Mouse (Mus musculus) hindbrain, embryonic 11.5 days (tissue): Measurements from ENCODE around the gene Sft2d1. TPM values are rescaled to one million over a fixed set of nuclear protein-coding genes. Genes with fewer than 3 reads are reported as not detected.
"Not testable (repeated sequence)": the region's sequence is repeated elsewhere in the genome, so short reads cannot be mapped to it uniquely, and the experiment has no call there.

ENCODE experiments used
- ATAC-seq: fragments of 200-750 bp; cut with Nextera tagmentation; 2 replicates; pipeline ENCODE4 v1.8.0; 2017; ENCODE audit warnings: mild to moderate bottlenecking, moderate TSS enrichment, moderate library complexity; ENCODE audit not compliant: low FRiP score
- DNase-seq: peaks from one replicate; pipeline ENCODE4 v3.0.0-alpha.2; 2015; ENCODE audit warnings: low spot score
- H3K27ac ChIP-seq: fragments of 300-500 bp; sonication (generic); 2 replicates; pipeline ENCODE4 v1.5.1; 2014; ENCODE audit warnings: mild to moderate bottlenecking, low read depth, low read length
- H3K27me3 ChIP-seq: fragments of 300-500 bp; sonication (generic); 2 replicates; pipeline ENCODE4 v1.6.1; 2014; ENCODE audit warnings: mild to moderate bottlenecking, low read length, moderate library complexity, mixed read lengths; ENCODE audit not compliant: control insufficient read depth, insufficient read depth
- H3K36me3 ChIP-seq: fragments of 300-500 bp; sonication (generic); 2 replicates; pipeline ENCODE4 v1.6.1; 2014; ENCODE audit warnings: mild to moderate bottlenecking, low read length, moderate library complexity, mixed read lengths; ENCODE audit not compliant: control insufficient read depth, insufficient read depth
- H3K4me1 ChIP-seq: fragments of 300-500 bp; sonication (generic); replicated peaks from 2 replicates; pipeline ENCODE4 v1.6.1; 2014; ENCODE audit warnings: low read length, mixed read lengths; ENCODE audit not compliant: control insufficient read depth, insufficient read depth
- H3K4me2 ChIP-seq: fragments of 300-500 bp; sonication (generic); replicated peaks from 2 replicates; pipeline ENCODE4 v1.6.1; 2014; ENCODE audit warnings: mild to moderate bottlenecking, low read depth, low read length
- H3K4me3 ChIP-seq: fragments of 300-500 bp; sonication (generic); 2 replicates; pipeline ENCODE4 v1.5.1; 2014; ENCODE audit warnings: low read depth, low read length
- H3K9ac ChIP-seq: fragments of 300-500 bp; sonication (generic); 2 replicates; pipeline ENCODE4 v1.6.1; 2014; ENCODE audit warnings: low read depth, low read length
- H3K9me3 ChIP-seq: fragments of 300-500 bp; sonication (generic); 2 replicates; pipeline ENCODE4 v1.6.1; 2016; ENCODE audit warnings: low read length; ENCODE audit not compliant: control insufficient read depth
- WGBS: fragments of 180-500 bp; shearing (Covaris S2); extraction: QIAGEN DNeasy Blood & Tissue Kit; methylation state at CpG from one replicate; pipeline ENCODE4 v1.1.7; 2014; 5-methylcytosine and 5-hydroxymethylcytosine counted together
- polyA plus RNA-seq: library from polyadenylated mRNA; unstranded; fragments of >200 nt; fragmentation: Nextera tagmentation; extraction: Ambion mirVana; gene quantifications from 2 replicates; pipeline ENCODE4 v1.2.1, GENCODE M21; 2014

Gene Sft2d1
- polyA plus RNA-seq = 72.5 and 79.6 TPM in 2 replicates

DNA sequence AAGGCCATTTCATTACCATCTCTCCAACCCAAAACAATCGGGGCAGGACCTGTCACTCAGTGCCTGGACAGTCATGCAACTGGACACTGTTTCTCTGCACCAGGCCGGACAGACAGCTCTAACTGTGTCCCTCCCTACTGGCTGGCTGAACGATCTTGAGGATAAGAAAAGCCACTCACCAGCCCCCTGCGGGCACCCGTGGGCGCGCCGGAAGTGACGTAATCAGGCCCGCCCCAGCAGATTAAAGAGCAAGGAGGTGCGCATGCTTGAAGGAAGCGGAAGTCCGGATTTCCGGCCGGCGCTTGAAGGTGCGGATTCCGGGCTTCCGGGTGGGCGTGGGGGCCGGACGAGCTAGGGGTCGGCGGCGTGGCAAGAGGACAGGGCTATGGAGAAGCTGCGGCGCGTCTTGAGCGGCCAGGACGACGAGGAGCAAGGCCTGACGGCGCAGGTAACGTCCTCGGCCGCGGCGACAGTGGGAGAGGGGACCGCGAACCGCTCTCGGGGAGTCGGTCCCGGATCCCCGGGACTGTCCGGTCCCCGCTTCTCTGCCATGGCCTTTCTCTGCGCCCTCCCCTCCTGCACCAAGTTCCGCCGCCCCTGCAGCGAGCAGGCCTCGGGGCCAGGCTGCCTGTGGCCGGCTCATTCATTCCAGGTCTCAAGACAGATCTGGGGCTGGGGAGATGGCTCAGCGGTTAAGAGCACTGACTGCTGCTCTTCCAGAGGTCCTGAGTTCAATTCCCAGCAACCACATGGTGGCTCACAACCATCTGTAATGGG is at the start of gene Sft2d1:
Gene Sft2d1, plus strand, starts transcription at position 265 of the 777 bp plus-strand sequence.
- Histone ChIP-seq H3K36me3 (no peaks in the 10 kb centered on the region), H3K9me3 (no peaks in the 10 kb centered on the region), H3K4me3 (peak within 1 kb of the TSS; percentile 84), H3K27ac (peak within 1 kb of the TSS; percentile 54), H3K27me3 (no peaks in the 10 kb centered on the region), H3K9ac (peak within 1 kb of the TSS; percentile 74), H3K4me2 (peak within 1 kb of the TSS; percentile 42), H3K4me1 (no peaks in the 10 kb centered on the region)
- peak; percentile 96 for ATAC-seq
- peak; percentile 98 for DNase-seq
- under 1% methylated on average over 53 of the region's 54 CpGs for WGBS

DNA sequence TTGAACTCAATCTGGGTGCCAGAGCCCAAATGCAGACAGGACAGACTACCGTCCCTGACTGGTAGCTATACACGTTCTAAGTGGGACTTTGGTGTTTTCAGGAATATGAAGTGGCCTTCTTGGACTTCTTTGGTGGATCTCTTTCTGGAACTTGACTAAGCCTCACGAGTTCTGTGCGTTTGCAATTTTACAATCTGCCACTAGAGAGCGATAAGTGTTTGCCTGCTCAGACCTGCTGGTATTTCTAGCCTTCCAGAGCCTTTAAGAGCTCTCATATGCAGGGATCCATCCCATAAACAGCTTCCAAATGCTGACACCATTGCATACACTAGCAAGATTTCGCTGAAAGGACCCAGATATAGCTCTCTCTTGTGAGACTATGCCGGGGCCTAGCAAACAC is 46.3 kb upstream of the Sft2d1 start:
- H3K4me2 ChIP-seq, ATAC-seq, H3K4me1 ChIP-seq, H3K36me3 ChIP-seq, H3K9ac ChIP-seq, H3K4me3 ChIP-seq, H3K27ac ChIP-seq, H3K27me3 ChIP-seq, H3K9me3 ChIP-seq: not testable (repeated sequence)
- WGBS = 17% methylated on average over 7 of the region's 7 CpGs
- peak; percentile 69 for DNase-seq

DNA sequence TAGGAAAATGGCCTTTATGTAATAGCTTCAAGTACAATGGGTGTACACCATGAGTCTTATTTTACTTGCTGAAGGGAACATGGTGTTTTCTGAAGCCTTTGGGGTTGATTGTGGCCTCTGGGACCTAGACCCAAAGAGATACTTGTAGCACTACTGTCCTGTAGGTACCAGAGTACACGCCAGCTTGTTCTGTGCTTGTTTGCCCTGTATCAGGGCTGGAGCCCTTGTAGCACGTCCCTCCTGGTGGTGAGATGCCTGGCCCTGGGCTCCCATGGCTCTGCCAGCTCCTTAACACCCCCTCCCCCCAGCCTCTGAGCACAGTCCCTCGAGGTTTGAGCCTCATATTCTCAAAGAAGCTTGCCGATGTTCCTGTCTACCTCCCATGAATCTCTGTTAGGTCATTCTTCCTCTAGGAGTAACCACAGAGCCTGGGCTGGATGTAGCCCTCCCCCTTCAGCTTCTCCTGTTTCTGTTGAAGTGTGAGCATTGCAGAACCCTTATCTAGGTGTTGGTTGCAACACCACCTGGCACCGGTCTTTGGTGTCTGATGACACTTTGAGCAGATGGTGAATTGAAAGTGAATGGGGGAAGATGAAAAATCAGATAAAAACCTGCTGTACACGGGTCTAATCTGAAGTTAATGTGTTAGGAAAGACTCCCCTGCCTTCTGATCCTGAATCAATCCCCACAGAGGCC is 38.7 kb upstream of the Sft2d1 start:
- H3K27me3 ChIP-seq = no peaks in the 10 kb centered on the region
- no peaks in the 10 kb centered on the region for H3K9me3 ChIP-seq
- no peak overlapping the region for H3K4me3 ChIP-seq
- no peak overlapping the region for H3K27ac ChIP-seq
- no peak for DNase-seq
- H3K4me2 ChIP-seq = no peak overlapping the region
- no peak overlapping the region for H3K9ac ChIP-seq
- no peaks in the 10 kb centered on the region for H3K4me1 ChIP-seq
- WGBS = 59% methylated on average over 6 of the region's 6 CpGs
- H3K36me3 ChIP-seq = no peaks in the 10 kb centered on the region
- ATAC-seq = no peak

DNA sequence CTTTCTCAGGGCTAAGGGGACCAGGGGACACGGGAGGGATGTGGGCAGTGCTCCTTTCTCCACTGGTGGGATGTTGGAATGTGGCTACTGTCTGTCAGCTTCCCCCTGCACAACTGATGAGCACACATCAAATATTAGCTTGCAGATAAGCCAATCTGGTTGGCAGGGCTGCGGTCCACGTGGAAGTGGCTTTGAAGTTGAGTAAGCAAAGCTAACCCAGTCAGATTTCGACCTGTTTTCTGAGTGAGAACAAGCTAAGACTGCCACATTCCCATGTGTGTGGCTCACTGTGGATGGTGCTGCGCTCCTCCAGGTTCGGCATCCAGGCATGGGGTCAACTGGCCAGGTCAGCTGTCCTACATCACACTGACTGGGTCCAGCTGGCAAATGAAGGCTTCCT is 38.0 kb upstream of the Sft2d1 start:
- Histone ChIP-seq H3K4me1 (no peaks in the 10 kb centered on the region), H3K9me3 (no peaks in the 10 kb centered on the region), H3K4me3 (no peak overlapping the region), H3K9ac (no peak overlapping the region), H3K27me3 (no peaks in the 10 kb centered on the region), H3K36me3 (no peaks in the 10 kb centered on the region), H3K27ac (no peak overlapping the region), H3K4me2 (no peak overlapping the region)
- DNase-seq (no peak), ATAC-seq (no peak)
- WGBS = 83% methylated on average over 6 of the region's 6 CpGs

DNA sequence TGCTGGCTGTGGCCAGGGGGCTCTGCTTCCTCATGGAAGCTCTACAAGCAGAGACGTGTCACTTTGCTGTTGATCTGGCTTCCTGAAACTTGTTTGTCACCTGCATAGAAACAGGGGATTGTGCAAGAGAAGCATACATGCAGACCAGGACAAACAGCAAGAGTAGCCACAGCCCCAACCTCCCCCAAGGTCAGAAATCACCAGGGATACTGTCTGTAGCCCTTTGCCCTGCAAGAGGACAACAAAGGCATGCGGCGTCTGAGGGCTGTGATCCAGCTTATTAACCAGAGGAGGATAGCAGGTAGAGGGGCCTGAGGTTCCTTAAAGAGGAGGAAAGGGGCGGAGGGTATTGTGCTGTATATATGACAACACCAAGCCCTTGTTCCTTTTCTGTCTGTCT is 34.8 kb upstream of the Sft2d1 start:
- Histone ChIP-seq H3K27me3 (no peaks in the 10 kb centered on the region), H3K9ac (no peak overlapping the region), H3K36me3 (no peaks in the 10 kb centered on the region), H3K9me3 (no peaks in the 10 kb centered on the region), H3K4me2 (no peak overlapping the region), H3K4me3 (no peak overlapping the region), H3K4me1 (no peaks in the 10 kb centered on the region), H3K27ac (no peak overlapping the region)
- ATAC-seq (no peak), DNase-seq (no peak)
- 77% methylated on average over 4 of the region's 4 CpGs for WGBS

DNA sequence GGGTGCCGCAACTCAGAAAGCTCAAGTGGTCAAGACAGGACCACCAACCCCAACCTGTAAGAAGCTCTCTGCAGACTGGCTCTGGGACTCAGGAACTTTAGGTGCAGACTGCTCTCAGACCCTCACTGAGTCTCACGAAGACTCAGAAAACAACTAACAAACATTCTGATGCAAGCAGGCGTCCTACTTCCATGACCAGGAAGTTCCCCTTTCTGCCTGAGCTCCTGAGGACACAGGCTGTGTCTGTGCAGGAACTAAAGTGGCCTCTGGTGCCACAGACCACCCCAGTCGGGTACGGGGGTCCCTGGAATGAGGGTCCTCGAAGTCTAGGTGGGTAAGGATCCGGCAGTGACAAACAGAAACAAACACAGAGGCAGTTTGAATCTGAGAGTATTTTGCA is 34.2 kb upstream of the Sft2d1 start:
- H3K4me3 ChIP-seq = no peak overlapping the region
- H3K27ac ChIP-seq = no peak overlapping the region
- no peaks in the 10 kb centered on the region for H3K36me3 ChIP-seq
- ATAC-seq = no peak
- no peaks in the 10 kb centered on the region for H3K27me3 ChIP-seq
- DNase-seq = no peak
- no peaks in the 10 kb centered on the region for H3K4me1 ChIP-seq
- no peak overlapping the region for H3K9ac ChIP-seq
- H3K4me2 ChIP-seq = no peak overlapping the region
- H3K9me3 ChIP-seq = no peaks in the 10 kb centered on the region
- 83% methylated on average over 7 of the region's 7 CpGs for WGBS

DNA sequence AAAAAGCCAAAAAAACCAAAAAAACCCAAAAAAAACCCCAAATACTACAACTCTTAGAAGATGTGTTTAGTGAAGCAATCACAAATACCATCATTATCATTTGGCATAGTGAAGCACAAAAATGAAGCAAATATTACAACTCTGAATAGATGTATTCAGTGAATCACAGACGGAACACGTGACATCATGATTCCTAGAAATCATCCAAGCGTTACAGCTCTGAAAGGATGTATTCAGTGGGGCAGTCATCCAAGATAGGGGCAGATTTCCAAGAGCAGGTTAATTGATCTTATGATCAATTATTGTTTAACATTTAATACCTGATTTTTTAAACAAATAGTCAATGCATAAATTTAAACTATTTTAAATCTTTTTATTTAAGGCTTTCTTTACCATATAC is 33.6 kb upstream of the Sft2d1 start:
- Histone ChIP-seq H3K27me3 (no peaks in the 10 kb centered on the region), H3K4me3 (no peak overlapping the region), H3K36me3 (no peaks in the 10 kb centered on the region), H3K4me1 (no peaks in the 10 kb centered on the region), H3K27ac (no peak overlapping the region), H3K9ac (no peak overlapping the region), H3K9me3 (no peaks in the 10 kb centered on the region), H3K4me2 (no peak overlapping the region)
- ATAC-seq = no peak
- no peak for DNase-seq
- WGBS = 76% methylated on average over 3 of the region's 3 CpGs

DNA sequence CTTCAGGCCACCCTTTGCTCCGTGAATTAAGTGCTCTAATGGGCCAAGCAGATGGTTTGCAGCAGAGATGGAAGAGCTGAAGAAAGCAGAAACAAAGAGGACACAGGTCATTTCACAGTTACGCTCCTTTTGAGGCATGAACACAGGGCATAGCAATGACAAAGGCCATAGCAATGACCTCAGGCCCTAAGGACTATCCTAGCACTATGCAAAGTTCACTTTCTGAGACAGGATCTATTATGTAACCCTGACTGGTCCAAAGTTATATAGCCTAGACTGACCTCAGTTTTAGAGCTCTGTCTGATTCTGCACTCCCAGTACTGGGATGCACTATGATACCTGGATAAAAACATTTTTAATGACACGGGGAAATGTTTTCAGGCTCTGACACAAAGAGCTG is 32.5 kb upstream of the Sft2d1 start:
- Histone ChIP-seq H3K4me1 (no peaks in the 10 kb centered on the region), H3K27me3 (no peaks in the 10 kb centered on the region), H3K27ac (no peak overlapping the region), H3K9me3 (no peaks in the 10 kb centered on the region), H3K9ac (no peak overlapping the region), H3K4me3 (no peak overlapping the region), H3K4me2 (no peak overlapping the region), H3K36me3 (no peaks in the 10 kb centered on the region)
- ATAC-seq (no peak), DNase-seq (no peak)
- WGBS = 58% methylated on average over 3 of the region's 3 CpGs
